Mouse (Mus musculus) gastrocnemius, postnatal 36 days (tissue): ENCODE data around the gene Lgalsl. TPM values are rescaled to one million over a fixed set of nuclear protein-coding genes. Genes with fewer than 3 reads are reported as not detected.

Source experiments
- DNase-seq, 2 experiments: peaks; one replicate each; pipeline ENCODE4 v3.0.0; 2022
- intact Hi-C: fragments of 180-260 bp; cut with DNase I; formaldehyde crosslinking; loops from one replicate; pipeline ENCODE4 v1.15.1; 2025
- long read RNA-seq, 2 experiments: library from polyadenylated mRNA; stranded (forward); transcript quantifications; one replicate each; pipeline ENCODE4 v2.0.0; 2021
- total RNA-seq, 2 experiments: library from RNA; stranded (reverse); gene quantifications; 2 replicates each; pipeline ENCODE4 v1.2.3; 2021

Lgalsl gene
- total RNA-seq, result 10 to 100 TPM; 67.3 to 74.4 TPM
- long read RNA-seq, experiment 1, transcript Lgalsl-201 (5 exons, 3,362 nt), result major isoform, 65 of 91 reads
- long read RNA-seq, experiment 1, partial matches to known transcripts, result 0 of 91 reads
- long read RNA-seq, experiment 1, other reads (novel, unspliced or antisense), result 24 of 91 reads
- long read RNA-seq, experiment 2, transcript Lgalsl-201 (5 exons, 3,362 nt), result major isoform, 72 of 99 reads
- long read RNA-seq, experiment 2, transcript Lgalsl-203 (4 exons, 913 nt), result minor isoform, 9 of 99 reads
- long read RNA-seq, experiment 2, partial matches to known transcripts, result 4 of 99 reads
- long read RNA-seq, experiment 2, other reads (novel, unspliced or antisense), result 14 of 99 reads

DNA sequence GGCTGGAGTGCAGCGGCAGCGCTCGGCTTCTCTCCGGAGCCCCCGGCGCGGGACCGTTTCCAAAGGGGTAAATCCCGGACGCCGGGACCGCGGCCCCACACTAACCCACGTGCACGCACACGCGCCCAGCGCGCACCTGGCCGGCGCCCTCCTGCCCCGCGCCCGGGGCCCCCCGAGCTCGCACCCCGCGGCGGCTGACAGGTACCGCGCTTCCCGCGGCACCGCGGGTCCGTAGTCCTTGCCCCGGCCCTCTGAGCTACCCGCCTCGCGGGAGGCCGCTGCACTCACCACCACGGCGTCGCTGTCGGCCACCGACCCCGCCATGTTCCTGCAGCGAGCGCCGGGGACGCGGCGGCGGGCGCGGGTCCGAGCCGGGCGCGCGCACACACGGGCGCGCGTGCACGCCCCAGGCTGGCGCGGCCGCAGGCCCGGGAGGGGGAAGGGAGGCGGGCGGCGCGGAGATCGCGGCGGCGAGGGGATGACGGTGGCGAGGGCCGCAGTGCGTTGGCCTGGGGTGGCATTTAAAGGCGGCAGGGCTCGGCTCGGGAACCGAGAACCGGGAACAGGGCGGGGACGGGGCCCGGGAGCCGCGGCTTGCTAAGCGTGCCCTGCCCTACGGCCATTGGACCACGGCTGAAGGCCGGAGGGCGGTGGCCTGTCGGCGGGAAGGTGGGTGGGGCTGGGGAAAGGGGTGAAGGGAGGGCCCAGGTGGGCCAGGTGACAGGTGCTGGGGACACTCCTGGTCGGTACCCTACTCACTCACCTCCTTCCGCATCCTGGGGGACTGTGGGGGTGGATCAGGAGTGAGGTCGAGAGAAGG, at the start of gene Lgalsl:
Lgalsl (minus strand) TSS at position 371 of the 820 bp plus-strand sequence.
- intact Hi-C loops, result no loop called here
- DNase-seq, result peak; percentile 65 to 67

DNA sequence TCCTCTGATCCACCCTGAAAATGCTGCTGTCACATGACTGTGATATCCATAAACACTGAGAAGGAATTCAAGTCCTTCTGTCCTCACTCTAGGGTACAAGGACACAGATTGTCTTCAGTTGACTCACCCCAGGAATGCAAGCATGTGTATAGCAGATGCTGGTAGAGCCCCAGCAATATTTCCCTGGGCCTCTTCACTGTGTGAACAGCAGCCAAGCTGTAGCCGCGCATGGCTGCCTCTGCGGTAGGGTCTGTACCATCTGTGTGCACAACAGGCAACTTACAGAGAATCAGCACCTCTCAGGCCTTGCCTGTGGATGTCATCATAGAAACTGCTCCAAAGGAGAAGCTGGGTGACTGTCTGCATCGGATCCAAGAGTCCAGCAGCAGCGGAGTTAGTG, 47.8 kb upstream of the Lgalsl start:
- intact Hi-C loops, result no loop called here

DNA sequence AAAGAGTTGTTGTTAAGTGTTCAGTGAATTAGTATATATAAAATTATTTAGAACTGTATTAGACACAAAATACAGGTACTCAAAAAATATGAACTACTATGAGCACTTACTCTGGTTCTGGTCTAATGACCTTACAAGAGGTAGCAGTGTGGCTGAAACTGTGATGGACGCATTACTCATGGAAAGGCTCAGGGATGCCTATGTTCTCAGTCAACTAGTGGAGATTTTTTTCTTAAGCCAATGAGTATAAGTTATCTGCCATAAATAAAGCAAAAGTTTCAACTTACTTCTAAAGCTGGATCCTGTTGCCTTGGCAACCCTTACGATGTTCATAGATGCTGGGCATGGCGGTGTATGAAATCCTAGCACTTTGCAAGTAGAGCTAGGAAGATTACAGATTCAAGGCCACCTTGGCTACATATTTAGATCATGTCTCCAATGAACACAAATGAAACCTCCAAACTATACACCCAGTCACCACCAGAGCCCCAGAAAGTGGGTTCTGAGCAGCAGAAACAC, 46.8 kb upstream of the Lgalsl start:
- intact Hi-C loops, result no loop called here
- no peak for DNase-seq

More for the DNA sequence above, 47.8 kb upstream of the Lgalsl start:
- DNase-seq, result no peak

DNA sequence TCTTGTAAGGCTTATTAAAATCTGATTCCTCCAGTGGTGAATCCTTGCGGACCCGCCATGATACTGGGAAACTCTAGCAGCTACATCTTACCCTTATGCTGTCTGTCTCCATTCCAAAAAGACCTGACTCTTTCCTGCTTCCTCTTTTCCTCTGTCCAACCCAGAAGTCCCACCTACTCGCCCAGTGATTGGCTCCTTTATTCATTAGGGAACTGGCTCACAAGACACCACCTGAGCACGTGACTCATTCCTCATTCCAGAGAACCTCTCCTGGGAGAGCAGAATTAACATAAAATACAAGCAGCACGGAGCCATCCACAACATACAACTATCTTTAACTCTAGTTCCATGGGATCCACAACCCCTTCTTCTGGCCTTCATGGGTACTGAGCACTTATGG, 42.5 kb upstream of the Lgalsl start:
- intact Hi-C loops, result no loop called here
- DNase-seq, result no peak

DNA sequence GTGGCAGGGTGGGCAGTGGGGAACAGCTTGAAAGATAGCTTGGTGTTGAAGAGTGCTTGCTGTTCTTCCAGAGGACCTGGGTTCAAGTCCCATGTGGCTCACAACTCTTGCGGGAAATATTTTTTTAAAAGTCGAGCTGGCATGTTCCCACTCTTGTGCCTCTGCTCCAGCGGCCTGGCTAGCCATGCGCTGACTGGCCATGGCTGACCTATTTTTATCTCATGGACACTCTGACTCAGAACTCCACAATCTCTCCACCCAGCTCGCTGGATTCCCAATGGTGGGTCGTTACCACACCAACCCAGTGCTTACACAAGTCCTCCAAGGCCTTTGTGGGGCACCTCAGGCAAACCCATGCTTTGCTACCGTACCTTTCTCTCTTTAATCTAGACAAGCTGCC, 42.1 kb upstream of the Lgalsl start:
- DNase-seq, result peak; percentile 33 to 48
- intact Hi-C loops, result no loop called here

DNA sequence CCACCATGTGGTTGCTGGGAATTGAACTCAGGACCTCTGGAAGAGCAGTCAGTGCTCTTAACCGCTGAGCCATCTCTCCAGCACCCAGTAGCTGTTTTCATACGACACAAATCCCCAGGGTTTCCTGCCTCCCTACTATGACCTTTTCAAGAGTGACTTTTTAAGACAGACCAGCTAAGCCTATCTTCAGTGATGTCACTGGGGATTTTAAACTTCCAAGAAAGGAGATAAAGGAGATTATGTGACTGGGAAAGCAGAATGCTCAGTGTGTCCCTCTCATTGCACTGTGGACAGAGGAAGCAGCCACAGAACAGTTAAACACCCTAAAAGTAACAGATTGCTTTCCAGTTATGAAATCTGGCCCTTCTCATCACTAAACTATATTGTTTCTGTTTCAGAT, 41.6 kb upstream of the Lgalsl start:
- intact Hi-C loops, result no loop called here

DNA sequence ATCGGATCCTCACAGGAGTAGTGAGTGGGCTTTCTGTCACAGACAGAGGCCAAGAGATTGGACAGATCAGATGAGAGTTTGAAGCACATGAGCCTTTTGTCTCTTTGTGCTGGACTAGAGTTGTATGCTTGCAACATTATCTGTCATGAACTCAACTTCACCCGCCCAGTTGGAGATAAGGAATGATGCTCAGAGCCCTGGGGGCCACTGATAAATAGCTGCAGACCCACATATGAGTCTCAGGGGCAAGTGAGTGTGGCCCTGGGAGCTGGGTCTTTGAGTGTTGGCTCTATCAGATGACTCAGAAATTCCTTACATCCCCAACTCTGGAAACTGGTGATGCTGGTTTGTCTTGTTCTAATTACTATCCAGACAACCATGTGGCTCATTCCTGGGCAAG, 39.1 kb upstream of the Lgalsl start:
- intact Hi-C loops, result no loop called here
- no peak for DNase-seq

More for the DNA sequence above, 41.6 kb upstream of the Lgalsl start:
- no peak for DNase-seq

DNA sequence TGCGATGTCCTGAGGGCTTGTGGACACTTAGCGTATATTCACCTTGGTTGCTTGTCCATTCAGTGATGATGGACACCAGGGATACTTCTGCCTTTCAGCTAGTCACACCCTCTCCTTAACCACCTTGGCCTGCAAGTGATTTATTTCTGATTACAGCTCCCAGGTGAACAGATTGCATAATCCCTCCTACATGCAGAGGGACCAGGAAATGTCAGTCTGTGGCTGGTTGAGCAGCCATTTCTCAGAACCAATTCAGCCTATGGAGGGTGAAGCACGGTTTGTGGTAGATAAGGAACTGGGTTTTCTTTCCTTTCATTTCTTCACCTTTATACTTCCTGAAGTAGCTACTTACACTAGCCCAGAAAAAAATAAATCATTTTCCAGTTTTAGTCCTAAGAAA, 34.6 kb upstream of the Lgalsl start:
- no peak for DNase-seq
- intact Hi-C loops, result no loop called here

DNA sequence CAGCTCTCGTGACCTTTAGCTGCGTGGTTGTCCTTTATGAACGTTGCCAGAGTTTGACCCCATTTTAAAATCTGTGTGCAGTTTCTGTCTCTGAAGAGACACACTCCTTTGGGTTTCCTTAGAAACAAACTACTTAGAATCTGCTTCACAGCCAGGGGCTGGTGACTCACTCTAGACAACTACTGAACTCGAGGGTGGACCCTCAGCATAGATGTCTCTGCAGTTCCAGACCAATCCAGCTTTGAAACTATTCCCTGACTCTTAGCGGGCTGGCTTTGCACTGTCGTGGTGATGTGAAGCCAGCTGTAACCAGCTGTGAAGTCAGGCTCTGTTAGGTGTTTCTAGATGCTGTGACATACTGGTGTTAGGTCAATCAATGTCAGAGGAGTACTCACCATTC, 33.8 kb upstream of the Lgalsl start:
- intact Hi-C loops, result no loop called here
- no peak for DNase-seq

DNA sequence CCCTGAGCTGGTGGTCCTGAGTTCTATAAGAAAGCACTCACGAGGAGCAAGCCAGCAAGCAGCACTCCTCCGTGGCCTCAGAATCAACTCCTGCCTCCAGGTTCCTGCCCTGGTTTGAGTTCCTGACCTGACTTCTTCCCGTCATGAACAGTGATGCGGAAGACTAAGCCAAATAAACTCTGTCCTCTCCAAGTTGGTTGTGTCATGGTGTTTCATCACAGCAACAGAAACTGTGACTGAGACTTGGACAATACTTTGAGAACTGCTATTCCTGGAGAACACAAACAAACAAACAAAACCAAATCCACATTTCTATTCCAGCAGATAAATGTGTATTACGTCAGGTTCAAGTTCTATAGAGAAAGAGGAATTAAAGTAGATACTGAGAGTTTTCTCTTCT, 31.2 kb upstream of the Lgalsl start:
- intact Hi-C loops, result no loop called here
- DNase-seq, result no peak

DNA sequence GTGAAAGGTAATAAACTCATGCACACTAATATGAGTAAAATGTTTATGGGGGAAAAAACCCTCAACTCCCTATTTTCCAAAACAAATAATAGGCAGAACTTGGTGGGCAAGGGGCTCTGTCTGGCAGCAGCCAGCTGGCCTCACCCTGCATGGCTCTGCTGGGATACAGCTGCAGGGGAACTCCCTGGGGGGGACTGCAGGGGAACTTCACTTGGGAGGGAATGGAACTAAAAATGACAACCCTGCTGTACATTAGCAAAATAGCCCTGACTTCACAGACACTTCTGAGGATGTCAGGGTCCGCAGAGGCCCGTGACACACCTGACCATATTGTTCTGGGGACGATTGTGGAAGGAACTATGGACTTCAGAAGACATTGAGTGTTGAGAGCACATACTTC, 29.5 kb upstream of the Lgalsl start:
- DNase-seq, result no peak
- intact Hi-C loops, result no loop called here

DNA sequence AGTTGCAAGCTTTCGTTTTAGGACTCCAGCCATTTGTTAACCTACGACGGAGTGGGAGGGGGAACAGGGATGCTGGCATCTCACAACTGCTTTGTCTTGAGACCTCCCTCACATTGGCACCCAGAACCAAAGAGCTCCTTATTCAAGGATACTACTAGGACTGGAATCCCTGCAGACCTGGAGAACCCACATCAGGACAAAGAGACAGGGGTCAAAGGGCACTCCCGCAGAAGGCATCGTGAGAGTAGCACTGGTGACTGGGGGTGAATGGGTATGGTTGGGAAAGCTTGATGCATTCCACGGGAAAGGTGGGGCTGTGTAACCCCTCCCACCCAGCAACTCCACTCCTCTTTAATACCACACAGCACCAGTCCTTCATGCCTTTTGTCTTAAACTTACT, 29.0 kb upstream of the Lgalsl start:
- no peak for DNase-seq
- intact Hi-C loops, result no loop called here

DNA sequence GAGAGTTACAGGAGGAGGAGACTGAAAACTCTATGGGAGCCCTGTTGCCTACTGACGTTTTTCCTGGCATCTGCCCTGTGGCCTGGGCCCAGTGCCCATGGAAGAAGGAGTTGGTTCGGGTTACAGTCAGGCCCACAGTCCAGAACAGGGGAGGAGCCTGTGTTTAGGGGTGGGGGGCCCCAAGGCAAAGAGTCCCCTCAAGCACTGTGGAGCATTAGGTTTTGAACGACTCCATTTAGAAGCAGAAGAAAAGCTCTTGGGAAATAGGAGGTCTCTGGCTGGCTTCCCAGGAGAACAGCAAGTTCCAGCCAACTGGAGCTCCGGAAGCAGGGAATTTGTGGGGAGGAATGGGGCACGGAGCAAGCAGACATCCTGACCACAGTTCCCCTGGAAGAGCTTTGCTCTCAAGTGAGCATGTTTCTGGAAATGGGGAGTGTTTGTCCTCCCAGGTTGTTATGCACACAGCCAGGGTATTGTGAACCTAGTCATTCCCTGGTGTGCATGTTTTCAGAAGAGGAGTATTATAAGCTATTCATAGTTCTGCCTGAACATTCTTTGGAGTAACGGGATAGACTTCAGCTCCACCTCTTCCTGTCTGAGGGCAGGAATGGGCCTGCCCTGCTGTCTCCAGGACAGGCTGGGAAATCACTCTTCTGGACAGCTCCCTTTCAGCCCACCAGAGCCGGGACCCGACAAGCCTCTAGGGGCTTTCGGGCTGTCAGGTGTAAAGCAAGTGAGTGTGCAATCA, 28.2 kb upstream of the Lgalsl start:
- intact Hi-C loops, result no loop called here

DNA sequence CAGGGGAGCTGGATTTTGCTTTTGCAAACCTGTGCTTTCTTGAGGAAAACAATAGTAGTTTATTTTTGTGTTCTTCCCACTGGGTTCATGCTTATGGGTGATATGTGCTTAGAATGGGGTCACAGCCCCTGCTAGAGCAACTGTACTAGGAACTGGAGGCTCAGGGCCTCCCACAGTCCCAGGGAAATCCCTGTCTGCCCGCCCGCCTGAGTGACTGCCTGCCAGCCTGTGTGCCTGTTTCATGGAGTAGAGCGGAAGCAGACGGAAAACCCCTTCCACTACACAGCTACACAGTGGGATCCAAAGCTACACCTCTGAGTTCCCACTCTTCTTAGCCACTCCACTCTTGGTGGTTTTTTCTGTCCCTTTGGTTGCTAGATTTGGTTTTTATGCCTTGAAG, 27.1 kb upstream of the Lgalsl start:
- no peak for DNase-seq
- intact Hi-C loops, result no loop called here

More for the DNA sequence above, 28.2 kb upstream of the Lgalsl start:
- DNase-seq, result peak; percentile 82 to 85

DNA sequence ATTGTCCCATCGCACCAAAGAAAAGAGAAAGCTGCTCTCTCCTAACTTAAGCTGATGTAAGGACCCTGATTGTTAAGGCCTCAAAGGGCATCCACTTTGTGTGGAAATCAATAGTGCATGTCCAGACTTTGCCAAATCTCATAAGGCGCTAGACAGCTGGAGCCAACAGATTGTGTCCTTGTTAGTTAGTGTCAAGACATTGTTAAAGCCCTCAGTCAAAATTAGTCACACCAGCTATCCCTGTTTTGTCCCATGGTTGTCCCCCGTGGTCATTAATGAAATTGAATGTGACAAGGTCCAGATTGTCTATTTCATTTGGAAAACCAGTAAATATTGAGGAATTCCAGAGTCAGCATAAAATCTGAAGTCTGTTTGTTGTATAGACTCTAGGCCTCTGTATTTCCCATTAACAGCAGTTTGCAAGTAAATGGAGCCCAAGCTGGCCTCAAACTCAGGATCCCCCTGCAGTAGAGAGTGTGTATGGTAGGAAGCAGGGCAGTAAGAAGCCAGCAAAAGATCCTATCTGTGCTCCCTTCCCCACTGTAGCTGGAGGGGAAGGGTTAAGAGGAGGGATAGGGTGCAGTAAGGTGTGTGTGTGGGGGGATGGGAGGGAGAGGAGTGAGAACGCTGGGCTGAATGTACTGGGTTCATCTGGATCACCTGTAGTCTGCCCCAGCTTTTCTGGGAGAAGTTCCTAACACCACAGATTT, 23.3 kb upstream of the Lgalsl start:
- DNase-seq, result no peak
- intact Hi-C loops, result no loop called here

DNA sequence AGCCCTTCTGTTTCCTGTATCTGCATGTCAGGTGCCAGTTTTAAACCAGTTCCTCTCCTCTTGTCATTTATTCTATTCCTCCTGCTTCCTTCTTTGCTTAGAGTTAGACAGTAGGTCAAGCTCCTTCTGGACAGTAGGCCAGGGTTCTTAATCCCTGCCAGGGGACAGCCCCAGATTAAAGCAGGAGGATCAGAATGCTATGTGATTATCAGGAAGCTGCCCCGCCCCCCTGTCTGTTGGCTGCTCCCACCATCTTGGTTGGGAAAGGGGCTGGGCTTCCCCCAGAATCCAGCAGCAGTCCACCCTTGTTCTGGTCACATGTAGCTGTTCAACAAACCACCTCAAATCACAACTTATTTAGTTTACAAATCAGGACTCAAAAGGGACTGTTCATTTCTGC, 19.3 kb upstream of the Lgalsl start:
- no peak for DNase-seq
- intact Hi-C loops, result no loop called here

DNA sequence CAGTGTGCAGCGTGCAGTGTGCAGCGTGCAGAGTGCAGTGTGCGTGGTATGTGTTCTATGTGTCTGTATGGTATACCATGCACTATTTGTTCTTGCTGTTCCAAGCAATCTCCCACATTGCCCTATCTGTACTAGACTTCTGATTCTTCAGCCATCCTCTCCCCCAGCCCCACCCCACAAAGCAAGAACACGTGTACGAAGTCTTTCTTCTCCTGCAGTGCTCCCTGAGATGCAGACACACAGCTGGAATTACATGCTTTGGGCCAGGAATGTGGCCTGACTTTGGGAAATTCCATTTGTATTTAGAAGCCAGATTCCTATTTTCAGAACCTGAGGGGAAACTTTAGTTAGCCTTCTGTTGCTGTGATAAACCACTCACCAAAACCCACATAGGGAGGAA, 18.5 kb upstream of the Lgalsl start:
- intact Hi-C loops, result no loop called here
- DNase-seq, result no peak

DNA sequence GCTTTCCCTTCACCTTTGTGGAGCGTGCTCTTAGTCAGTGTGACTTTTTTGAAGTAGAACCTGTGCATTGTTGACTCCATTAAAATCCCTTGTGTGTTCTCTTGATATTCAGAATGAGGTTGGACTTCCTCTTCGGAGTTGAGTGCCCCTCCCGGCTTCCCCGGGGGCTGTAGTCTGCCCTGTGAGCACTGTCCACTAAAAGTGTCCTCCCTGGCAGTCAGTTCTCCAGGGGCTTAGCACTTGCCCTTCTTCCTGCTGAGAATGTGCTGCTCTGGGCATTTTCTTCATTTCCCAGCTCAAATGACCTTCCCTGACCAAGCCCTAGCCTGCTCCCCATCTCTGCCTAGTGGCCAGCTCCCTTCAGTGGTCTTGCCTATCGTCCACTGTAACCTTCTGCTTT, 6.5 kb upstream of the Lgalsl start:
- intact Hi-C loops, result no loop called here

DNA sequence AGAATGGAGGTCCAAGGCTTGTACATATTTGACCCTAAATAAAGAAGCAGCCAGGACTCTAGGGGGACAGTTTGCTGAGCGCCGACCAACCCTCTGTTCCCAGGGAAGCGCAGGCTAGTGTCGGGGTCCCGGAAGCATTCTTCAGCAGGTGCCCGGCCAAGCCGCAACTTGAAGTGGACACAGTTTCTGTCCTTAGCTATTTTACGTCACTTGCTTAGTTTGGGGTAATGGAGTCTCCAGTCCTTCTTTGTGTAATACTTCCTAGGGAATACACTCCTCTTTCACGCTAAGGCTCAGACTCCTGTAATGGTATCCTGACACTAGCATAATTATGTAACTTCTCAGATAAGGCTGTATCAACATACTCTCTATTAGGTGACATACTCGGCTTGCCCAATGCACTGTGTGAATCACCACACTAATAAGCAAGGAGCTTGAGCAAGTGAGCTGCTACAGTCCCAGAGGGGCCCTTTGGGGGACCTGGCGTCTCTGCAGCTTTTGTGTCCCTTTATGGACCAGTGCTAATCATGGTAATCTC, 813 bp upstream of the Lgalsl start:
- intact Hi-C loops, result no loop called here
- DNase-seq, result no peak

More for the DNA sequence above, 6.5 kb upstream of the Lgalsl start:
- DNase-seq, result no peak
